Mouse (Mus musculus): ENCODE measurements around the gene Prr14.

Prr14 gene

GRCm38 (mm10) chr7:127511808-127512230 is 52.4 kb downstream of the Prr14 start, which contains the start of gene Srcap:
Srcap (plus strand) TSS chr7:127511983.
- peak; percentile 94 for DNase-seq (ENCODE audit: low read depth, low spot score)

DNA sequence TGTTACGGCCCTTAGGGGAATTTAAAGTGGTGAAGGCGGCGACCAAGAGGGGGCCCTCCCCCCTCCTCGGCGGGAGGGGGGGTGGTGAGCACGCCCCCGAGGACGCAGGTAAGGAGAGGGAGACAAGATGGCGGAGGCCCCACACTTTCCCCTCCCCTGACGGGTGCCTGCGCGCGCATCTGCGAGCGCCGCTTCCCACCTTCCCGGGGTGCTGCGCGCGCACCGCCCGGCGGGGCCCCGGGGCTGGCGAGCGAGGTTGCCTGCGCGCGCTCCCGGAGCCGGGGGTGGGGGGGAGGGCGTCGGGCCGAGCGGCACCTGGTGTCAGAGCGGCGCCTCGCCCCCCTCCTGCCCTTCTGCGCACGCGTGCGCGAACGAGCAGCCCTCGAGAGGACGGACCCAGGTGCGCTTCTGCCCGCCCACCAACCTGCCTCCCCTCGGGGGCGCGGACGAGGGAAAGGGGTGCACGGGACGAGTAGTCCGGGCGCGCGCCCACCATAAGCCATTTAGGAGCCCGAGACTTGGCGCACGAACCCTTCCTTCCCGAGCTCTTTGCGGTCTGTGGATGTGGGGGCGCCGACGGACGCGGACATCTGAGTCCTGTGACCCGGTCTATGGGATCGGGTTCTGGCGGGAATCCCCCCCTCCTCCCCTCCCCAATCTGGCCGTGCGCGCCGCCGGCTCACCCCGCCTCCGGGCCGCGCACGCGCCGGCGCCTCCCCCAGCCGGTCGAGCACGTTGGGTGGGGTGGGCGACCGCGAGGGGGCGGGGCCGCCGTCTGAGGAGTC is 53.0 kb downstream of the Prr14 start:
- DNase-seq (ENCODE audit: low read depth, low spot score) = peak; percentile 83

DNA sequence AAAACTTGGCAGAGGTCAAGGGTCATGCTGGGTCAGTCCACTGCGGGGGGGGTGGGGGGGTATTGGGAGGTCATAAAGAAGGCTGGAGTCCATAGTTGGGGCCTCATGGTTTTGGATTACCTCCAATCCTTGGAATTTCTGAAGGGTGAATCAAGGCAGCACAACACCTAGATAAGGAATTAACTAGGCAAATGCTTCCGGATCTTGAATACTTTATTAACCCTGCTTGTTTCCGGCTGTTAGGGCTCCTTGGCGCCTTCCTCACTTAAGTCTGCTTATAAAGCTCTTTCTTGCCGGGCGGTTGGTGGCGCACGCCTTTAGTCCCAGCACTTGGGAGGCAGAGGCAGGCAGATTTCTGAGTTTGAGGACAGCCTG is 53.6 kb downstream of the Prr14 start:
- no peak for DNase-seq (ENCODE audit: low read depth, low spot score)

GRCm38 (mm10) chr7:127513781-127514180 is 54.4 kb downstream of the Prr14 start:
- DNase-seq (ENCODE audit: low read depth, low spot score) = no peak

- no peak for DNase-seq (ENCODE audit: low read depth, low spot score)
Measured at GRCm38 (mm10) chr7:127515846-127516245, 56.4 kb downstream of the Prr14 start.

DNA sequence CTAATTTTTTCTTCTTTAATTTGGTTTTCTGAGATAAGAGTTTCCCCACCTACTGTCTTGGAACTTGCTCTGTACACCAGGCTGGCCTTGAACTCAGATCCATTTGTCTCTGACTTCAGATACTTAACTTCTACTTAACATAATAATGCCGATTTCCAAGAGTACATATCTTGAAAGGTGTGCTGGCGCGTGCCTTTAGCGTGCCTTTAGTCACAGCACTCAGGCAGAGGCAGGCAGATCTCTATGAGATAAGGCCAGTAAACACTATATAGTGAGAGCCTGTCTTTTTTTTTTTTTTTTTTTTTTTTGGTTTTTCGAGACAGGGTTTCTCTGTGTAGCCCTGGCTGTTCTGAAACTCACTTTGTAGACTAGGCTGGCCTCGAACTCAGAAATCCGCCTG is 56.9 kb downstream of the Prr14 start:
- no peak for DNase-seq (ENCODE audit: low read depth, low spot score)

GRCm38 (mm10) chr7:127519284-127519683 is 59.9 kb downstream of the Prr14 start, which contains the start of gene Gm42715:
Gm42715 (plus strand) TSS chr7:127519584.
- no peak for DNase-seq (ENCODE audit: low read depth, low spot score)
